Mouse (Mus musculus): Measurements from ENCODE around the gene Cog7.

DNA sequence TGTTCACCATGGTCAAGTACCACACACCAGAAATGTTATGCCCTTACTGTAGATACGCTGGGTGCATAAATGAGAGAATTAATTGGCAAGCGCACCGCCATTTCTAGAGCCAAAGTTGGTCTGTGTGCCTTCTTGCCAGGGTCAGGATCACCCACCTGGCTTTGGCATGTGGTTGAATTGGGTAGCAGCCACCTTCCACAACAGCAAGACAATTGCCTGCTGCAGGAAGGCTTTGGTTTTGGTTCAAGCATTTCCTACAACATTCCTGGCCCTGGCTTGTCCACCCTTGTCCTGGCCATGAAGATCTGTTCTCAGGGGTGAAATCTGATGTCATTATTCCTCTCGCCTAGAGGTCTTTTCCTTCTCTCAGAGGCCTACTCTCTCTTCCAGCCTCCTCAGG, 30.9 kb upstream of the Cog7 start:
- TF ChIP-seq CTCF (conservative IDR thresholded peaks at IDR 0.05; ENCODE audit: insufficient read depth, insufficient read length, low read depth, low read length) (no peak), POLR2A (IDR thresholded peaks at IDR 0.05; ENCODE audit: low read depth, low read length) (no peak)

All from kidney, adult 2 months (tissue).